Comparison of ENCODE assay signal across 25 mouse cellular contexts in the genomic region with DNA sequence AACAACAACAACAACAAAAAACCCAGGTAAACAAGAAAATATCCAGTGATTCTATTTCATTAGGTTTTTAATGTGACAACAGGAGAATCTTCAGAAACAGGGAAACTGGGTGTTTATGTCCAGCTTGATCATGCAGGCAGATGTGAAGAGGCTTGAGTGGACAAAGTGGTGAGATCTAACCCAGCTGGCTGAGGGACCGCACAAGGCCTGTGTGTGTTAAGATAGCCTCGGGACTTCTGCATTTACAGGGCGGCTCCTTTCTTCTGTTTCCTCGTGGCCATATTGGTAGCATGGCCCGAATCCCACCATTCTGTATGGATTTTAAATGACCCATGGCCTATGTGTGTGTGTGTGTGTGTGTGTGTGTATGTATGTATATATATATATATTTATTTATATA. TPM values are rescaled to one million over a fixed set of nuclear protein-coding genes. Genes with fewer than 3 reads are reported as not detected.
"Had no signal": no experiment of that assay in that cellular context is flagged by ENCODE, and none has a peak within 500 bp of the region (broad histone marks: within the 10 kb centered on the region; RNA-seq: fewer than 3 reads in every experiment).

No protein-coding gene starts in this region.

- H3K4me3 ChIP-seq: embryonic facial prominence, embryonic 10.5 days; embryonic facial prominence, embryonic 12.5 days; embryonic facial prominence, embryonic 13.5 days; embryonic facial prominence, embryonic 15.5 days; erythroblast, embryonic 14.5 days; forebrain, embryonic 10.5 days; forebrain, embryonic 12.5 days; forebrain, embryonic 13.5 days; forebrain, embryonic 15.5 days; gastrocnemius, adult 2 months; heart, adult 2 months had no signal

- DNase-seq: cerebellum, adult 9-10 months; cerebellum, adult 9-11 months; cerebellum, postnatal 10 days; cerebellum, postnatal 14 days; cerebellum, postnatal 25 days; cerebellum, postnatal 36 days; embryo, embryonic 11 days; forebrain, postnatal 0 days; gastrocnemius, adult 2 months; gastrocnemius, postnatal 10 days; gastrocnemius, postnatal 14 days; gastrocnemius, postnatal 25 days; gastrocnemius, postnatal 36 days; heart, adult 11 months; heart, adult 18-20 months; heart, adult 2 months had no signal

- H3K27ac ChIP-seq: embryonic facial prominence, embryonic 10.5 days; embryonic facial prominence, embryonic 12.5 days; embryonic facial prominence, embryonic 13.5 days; embryonic facial prominence, embryonic 15.5 days; forebrain, embryonic 10.5 days; forebrain, embryonic 12.5 days; forebrain, embryonic 13.5 days; forebrain, embryonic 15.5 days; gastrocnemius, adult 2 months; heart, adult 2 months had no signal

- H3K36me3 ChIP-seq: embryonic facial prominence, embryonic 10.5 days; embryonic facial prominence, embryonic 12.5 days; embryonic facial prominence, embryonic 13.5 days; embryonic facial prominence, embryonic 15.5 days; forebrain, embryonic 10.5 days; forebrain, embryonic 12.5 days; forebrain, embryonic 15.5 days had no signal

- H3K9ac ChIP-seq: embryonic facial prominence, embryonic 12.5 days; embryonic facial prominence, embryonic 13.5 days; embryonic facial prominence, embryonic 15.5 days; forebrain, embryonic 12.5 days; forebrain, embryonic 13.5 days; forebrain, embryonic 15.5 days; forebrain, postnatal 0 days had no signal

- H3K27me3 ChIP-seq: embryonic facial prominence, embryonic 12.5 days; embryonic facial prominence, embryonic 13.5 days; embryonic facial prominence, embryonic 15.5 days; forebrain, embryonic 12.5 days; forebrain, embryonic 13.5 days; forebrain, embryonic 15.5 days had no signal

- H3K4me1 ChIP-seq: embryonic facial prominence, embryonic 12.5 days; embryonic facial prominence, embryonic 13.5 days; embryonic facial prominence, embryonic 15.5 days had no signal

- H3K9me3 ChIP-seq: embryonic facial prominence, embryonic 12.5 days; embryonic facial prominence, embryonic 13.5 days; embryonic facial prominence, embryonic 15.5 days; forebrain, embryonic 15.5 days had no signal

RNA-seq across cellular contexts. Expression of gene Myb, which starts 52.6 kb away (rescaled TPM):
- total RNA-seq: gastrocnemius, adult 2 months; heart, adult 2 months had no signal
